Mouse (Mus musculus): ENCODE results near the gene Hnrnpd.

- TF ChIP-seq FLI1 (IDR thresholded peaks at IDR 0.05; ENCODE audit: low read length) (no peak), GATA1 (IDR thresholded peaks at IDR 0.05; ENCODE audit: borderline replicate concordance, low read length) (no peak)
These were observed 21.3 kb upstream of the Hnrnpd start for GRCm38 (mm10) chr5:100000048-100000447.

Data from megakaryocyte, embryonic 14.5 days (primary cell).